Mouse (Mus musculus) left cerebral cortex, adult 9 months (tissue): ENCODE data around the gene Arhgap15.

ENCODE experiments used
- DNase-seq, 2 experiments: peaks; one replicate each; pipeline ENCODE4 v3.0.0; 2022; ENCODE audit warnings: low spot score in 2 of 2

Arhgap15 gene

DNA sequence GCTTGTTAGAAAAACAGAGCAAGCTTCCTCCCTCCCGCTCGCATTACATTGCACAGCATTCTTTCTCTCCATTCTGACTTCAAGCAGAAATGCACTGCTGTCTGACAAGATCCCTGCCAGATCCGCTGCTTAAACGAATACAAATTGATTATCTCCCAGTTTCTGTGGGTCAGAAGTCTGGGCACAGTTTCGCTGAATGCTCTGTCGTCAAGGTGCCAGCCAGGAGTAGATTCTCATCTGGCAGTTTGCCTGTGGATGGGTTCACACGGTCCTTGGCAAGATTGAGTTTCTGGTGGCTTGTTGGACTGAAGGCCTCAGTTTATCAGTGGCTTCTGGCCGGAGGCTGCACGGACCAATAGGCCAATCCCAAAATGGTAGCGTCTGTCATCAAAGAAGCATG, 435.9 kb downstream of the Arhgap15 start:
- no peak for DNase-seq

GRCm38 (mm10) chr2:44190749-44191148, 442.1 kb downstream of the Arhgap15 start:
- peak in 1 of 2 experiments; percentile 15 for DNase-seq

- DNase-seq: no peak
Observed at GRCm38 (mm10) chr2:44192058-44192457, 443.4 kb downstream of the Arhgap15 start.

GRCm38 (mm10) chr2:44215506-44215905, 466.9 kb downstream of the Arhgap15 start:
- peak; percentile 40 to 60 for DNase-seq

DNA sequence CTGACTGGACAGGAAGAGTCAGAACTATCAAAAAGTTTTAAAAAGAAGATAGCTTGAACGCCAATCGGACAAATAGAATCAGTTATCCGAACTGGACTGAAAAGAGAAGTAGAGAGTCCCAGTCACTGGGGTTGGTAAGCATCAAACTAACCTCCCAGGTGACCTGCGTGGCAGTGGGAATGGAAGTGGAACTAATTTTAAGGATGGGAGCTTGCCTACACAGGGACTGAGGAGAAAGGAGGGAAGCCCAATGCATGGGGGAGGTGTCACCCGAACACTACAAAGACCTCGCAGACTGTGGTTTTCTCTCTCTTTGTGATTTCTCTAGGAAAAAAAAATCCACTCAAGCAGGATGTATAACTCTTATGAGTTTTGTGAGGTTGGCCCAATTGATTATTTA, 469.2 kb downstream of the Arhgap15 start:
- no peak for DNase-seq

DNA sequence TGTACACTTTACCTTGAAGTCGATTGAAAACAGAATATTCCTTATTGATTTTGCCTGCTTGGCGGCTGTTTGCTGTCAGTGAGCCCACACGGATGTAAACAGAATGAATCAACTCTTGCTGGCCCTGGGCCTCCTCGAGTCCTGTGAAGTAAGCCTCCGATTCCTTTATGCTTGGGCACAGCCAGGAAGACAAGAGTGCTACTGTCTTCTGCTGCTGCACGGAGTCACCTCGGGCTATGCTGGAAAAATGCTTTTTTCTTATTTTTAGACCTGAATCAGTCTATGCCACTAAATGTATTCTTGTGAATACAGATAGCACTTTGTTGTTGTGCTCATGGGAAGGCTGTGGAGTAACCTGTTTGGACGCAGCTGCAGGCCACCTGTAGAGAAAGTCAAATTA, 469.7 kb downstream of the Arhgap15 start:
- DNase-seq: no peak

DNA sequence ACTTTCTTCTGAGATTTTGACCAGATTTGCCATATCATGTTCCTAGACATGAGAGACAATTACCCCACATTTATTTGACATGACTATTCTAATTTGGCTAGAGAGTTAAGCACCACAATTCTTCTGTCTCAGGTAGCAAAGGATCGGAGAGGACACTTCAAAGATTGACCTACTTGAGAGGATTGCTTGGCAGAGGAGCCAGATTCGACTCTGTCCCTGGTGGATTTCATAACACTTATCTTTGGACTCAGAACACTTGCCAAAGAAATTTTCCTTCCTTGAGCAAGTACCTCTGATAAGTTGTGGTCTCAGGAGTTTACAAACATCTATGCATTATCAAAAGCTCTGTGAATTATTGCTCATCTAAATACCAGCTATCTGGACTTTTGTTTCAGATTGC, 473.1 kb downstream of the Arhgap15 start:
- no peak for DNase-seq

GRCm38 (mm10) chr2:44222176-44222753, 473.6 kb downstream of the Arhgap15 start:
- DNase-seq: no peak

DNA sequence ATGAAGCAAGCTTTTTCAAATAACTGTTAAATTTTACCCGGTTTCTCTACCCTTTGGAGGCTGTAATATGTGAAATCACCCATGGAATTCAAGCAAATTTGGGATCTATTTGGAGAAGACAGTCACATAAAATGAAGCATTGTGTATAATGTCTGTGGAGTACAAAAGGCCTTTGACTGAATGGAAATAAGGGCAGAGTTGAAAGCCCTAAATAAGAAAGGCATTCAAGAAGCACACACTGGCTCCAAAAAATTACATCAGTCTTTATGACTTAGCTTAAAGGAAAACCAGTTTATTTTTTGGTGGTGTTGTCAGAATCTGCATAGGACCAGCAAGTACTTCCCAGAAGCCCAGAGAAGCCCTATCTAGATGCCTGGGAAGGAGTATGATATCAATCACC, 486.2 kb downstream of the Arhgap15 start:
- DNase-seq: no peak

- DNase-seq: no peak
Observed at GRCm38 (mm10) chr2:44241657-44242454, 493.2 kb downstream of the Arhgap15 start.

DNA sequence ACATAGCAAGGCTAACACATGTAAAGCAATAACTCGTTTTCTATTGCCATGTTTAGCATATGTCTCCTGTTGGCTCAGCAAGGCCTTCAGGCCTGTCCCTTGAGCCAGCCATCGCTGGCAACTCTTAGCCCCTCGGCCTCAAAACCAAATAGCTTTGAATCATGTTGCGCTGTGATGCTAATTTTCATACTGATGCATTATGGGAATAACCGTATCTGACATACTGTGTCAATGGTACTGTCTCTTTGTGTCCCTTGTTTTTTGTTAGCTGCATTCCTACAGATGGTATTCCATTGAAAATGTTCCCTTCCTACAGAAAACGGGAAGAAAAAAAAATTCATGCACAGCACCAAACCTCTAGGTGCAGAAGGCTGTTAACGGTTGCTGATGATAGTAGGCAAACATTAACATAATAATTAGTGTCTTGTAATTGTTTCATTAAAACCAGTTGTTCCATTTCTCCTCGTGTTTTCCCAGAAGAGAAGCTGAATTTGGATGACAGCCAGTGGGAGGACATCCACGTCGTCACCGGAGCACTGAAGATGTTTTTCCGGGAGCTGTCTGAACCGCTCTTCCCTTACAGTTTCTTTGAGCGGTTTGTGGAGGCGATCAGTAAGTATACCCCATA, 494.1 kb downstream of the Arhgap15 start:
- DNase-seq: peak; percentile 22 to 26

GRCm38 (mm10) chr2:44255343-44255742, 506.7 kb downstream of the Arhgap15 start:
- no peak for DNase-seq

DNA sequence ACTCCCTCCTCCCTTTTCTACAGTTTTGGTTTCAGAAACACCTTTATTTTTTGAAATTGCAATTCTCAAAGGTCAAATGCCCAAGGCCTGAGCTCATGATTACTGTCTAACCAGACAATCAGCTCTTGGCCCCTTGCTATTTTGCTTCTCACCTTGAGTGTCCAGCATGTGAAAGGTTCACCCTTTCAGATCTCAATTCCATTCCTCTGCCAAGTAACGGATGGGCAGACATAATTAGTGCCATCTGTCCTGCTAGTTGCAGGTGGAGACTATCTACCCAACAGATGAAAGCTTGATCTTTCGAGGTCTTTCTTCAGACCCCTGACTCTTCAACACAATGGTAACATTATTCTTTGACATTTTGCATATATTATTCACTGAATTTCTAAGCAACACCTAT, 509.3 kb downstream of the Arhgap15 start:
- no peak for DNase-seq

DNA sequence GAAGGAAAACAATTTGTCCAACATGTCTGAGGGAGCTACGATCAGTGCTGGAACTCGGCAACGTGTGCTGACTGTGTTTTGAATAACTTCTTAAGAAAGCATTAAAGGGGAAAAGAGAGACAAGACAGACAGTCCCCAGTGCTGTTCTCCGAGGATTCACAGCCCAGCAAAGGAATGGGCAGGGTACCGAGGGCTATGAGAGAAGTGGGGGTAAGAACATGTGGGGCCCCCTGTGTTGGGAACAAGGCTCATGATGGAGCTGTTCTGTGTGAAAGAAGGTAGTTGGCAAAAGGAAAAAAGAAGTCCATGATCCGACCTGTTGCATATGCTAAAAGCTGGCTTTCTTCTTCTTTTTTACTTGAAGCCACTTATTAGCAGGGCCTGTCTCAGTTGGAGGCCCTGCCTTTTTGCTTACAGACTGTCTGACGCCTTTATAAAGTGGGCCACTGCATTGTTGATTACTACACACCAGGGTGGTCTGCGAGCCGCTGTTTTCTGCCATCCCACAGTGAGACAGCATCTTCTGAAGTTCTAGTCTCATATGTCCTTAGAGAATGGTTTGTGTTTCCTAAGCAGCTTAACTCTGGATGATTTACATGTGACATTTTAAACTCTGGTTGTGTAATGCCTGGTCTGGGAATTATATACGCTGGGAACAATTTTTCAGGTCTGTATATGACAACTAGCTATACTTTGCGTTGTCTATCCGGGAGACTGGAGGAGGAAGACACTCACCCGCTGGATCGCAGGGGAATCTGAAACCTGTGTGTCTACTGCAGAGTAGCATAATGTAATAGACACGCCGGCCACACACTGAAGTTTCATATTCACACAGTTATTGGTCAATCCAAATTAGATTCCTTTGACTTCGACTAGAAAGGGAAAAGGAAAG, 523.1 kb downstream of the Arhgap15 start:
- DNase-seq: no peak

DNA sequence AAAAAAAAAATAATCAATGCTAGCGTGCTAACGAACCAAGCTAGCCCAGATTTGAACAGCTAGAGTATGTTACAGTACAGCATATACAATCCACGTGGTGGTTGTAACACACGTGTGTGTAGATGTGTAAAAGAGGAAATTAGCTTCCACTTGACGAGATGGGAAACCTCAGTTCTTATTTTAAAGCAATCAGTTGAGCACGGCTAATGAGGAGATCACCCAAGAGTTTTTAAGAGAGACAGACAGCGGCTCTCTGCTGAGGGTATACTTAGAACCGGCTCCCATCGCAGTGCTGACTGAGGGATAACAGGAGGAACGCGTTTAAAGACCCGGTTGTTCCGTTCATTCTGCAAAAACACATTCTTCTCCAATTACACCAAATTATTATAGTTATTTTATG, 524.0 kb downstream of the Arhgap15 start:
- DNase-seq: no peak

- DNase-seq: no peak
Observed at GRCm38 (mm10) chr2:44274425-44274824, 525.8 kb downstream of the Arhgap15 start.

DNA sequence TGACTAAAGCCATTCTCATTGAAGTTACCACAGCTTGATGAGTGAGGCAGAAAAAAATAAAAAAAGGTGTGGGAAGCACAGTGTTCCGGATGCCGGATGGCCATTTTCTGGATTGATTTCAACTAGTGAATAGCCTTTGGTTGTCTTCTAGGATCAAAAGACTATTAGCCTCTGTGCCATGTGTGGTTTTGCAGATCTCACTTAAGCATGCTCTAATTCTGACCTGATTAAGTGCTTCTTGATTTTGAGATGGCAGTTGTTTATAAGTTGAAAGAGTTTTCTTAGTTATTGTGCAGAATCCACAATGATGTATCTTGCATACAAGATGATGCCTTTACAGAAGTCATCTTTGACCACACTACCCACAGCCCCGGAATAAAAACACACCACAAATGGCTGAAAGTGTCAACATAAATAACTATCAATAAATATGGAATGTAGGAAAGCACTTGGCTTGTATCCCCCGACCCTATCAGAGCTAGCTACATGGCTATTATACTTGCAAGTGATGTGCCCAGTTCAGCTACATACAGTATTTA, 537.6 kb downstream of the Arhgap15 start:
- DNase-seq: no peak

DNA sequence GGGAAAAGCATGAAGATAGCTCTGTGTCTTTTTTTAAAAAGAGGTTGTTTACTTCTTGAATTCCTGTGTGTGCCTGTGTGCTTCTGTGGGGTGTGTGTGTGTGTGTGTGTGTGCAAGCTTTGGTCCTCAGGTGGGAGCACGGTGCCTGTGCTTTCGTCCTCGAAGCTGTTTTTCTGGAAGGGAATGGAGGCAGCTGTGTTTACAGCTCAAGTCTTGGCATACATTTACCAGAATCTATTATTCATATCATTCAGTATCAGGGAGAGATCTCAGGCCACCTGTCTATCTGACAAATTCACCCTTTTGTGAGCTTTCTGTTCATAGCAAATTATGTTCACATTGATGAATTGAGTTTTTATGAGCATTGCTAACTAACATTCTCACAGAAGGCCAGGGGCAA, 550.5 kb downstream of the Arhgap15 start:
- DNase-seq: no peak

DNA sequence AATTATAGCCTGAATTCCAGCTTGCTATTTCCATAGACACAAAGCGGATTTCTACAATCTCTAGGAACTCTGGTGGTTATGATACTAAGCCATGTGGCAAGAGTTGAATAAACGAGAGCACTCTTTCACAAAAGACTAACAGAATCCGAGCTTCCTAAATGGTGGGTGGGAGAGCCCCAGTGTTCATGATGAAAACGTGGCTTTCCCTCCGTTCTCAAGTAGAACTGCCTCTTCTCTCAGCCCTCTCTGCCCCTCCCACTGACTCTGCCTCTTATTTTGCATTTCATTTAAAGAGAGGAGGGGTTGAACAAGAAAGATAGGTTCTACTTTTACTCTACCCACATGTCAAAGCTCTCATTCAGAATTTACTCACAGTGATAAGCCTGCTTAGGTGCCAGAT, 551.3 kb downstream of the Arhgap15 start:
- DNase-seq: no peak

- no peak for DNase-seq
Observed at GRCm38 (mm10) chr2:44300466-44300865, 551.8 kb downstream of the Arhgap15 start.

DNA sequence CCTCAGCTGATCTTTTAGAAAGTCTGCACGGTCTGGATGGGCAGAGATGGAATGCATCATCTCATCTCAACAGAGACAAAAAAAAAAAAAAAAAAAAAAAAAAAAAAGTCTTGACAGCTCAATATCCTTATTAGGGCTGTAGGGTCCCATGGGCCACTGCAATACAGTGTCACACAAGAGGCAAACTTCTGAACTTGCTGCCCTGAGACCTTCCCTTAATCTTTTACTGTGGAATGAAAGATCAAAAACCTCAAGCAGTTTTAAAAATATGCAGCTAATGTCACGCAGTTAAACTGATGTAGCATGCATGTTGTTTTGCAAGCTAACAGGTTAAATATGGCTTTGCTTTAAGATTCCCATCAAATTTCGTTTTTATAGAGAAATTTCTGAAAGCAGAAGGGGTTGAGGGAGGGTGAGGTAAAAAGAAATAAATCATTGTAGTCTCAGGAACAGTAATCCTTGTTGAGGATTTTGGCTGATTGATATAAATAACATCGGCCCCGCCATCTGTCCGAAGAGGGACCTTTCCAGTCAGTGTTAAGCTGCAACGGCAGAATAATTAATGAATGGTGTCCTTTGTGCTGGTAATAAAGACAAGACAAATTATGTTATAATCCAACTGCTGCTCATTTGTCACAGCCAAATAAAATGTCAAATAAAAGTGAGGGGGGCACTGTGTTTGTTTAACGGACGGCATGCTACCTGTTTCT, 555.8 kb downstream of the Arhgap15 start:
- no peak for DNase-seq
